Mouse (Mus musculus) mouse embryonic stem cell (cell line): ENCODE measurements around the gene Phlda3.

Experiments used
- in situ Hi-C, 2 experiments: fragments of 300-500 bp; cut with MboI; formaldehyde crosslinking; loops; 1 replicate in 1 of 2; 3 replicates in 1 of 2; pipeline ENCODE4 v1.14.3; 2019 to 2020; ENCODE audit warnings: low sequenced_read_pairs in 2 of 2, low pct_unique_long_range_greater_than_20kb in 1 of 2, mixed read lengths in 1 of 2; ENCODE audit not compliant: unreplicated experiment in 1 of 2

Gene Phlda3

GRCm38 (mm10) chr1:135752737-135753348, 13.1 kb upstream of the Phlda3 start:
- in situ Hi-C loops = loop anchor here in 1 of 2 experiments (5.0 kb wide), 2 partner anchors 34 to 36 kb away; no protein-coding TSS in a partner anchor

DNA sequence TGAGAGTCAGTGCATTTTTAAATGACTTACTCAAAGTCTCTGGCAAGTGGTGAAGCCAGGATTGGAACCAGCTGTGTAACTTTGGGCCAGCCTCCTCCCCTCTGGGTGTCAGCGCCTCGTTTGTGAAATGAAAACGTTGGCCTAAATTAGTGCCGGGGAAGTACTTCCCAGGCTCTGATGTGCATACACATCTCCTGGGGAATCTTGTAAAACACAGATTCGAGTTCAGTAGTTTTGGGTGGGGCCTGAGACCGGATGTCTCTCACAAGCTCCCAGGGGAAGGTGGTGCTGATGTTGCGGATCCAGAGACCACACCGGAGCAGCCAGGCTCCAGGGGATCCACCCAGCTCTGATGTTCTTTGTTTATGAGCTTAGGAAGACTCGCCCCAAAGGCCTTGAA, 10.6 kb upstream of the Phlda3 start:
- in situ Hi-C loops = no loop called here

- in situ Hi-C loops = no loop called here
Measured at GRCm38 (mm10) chr1:135755913-135756312, 10.0 kb upstream of the Phlda3 start.

DNA sequence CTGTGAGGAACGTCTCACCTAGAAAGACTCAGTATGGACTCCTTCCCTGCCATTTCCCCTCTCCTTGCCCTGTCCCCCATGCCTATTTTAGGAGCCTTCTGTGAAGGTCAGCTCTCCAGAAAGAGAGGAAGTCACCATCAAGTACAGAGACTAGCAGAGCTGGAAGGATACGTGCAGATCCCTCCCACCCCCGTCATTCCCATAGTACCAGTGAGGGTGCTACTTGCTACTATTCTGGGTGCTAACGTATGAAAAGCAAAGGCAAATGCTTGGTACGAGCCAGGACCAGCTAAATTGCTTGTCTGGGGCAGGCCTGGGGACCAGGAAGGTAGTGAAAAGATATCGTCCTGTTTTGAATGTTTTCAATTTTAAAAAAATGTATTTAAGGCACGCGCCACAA, 8.6 kb upstream of the Phlda3 start:
- in situ Hi-C loops = no loop called here

DNA sequence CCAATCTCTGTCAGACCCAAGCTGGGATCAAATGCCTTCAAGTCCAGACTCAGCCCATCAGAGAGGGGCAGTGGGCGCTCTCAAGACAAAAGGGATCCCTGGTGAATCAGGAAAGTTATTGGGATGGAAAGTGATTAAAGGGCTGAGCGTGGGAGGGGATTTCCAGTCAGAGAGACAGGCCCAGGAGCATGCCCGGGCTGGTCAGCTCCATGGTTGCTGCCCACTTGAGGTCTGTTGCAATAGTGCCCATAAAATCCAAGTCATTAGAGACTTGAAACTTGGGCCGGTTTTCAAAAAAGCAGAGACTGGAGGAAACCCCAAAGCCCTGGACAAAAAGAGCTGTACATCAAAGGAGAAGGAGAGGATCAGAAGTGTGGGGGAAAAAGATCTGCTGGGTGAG, 6.2 kb upstream of the Phlda3 start:
- in situ Hi-C loops = no loop called here

DNA sequence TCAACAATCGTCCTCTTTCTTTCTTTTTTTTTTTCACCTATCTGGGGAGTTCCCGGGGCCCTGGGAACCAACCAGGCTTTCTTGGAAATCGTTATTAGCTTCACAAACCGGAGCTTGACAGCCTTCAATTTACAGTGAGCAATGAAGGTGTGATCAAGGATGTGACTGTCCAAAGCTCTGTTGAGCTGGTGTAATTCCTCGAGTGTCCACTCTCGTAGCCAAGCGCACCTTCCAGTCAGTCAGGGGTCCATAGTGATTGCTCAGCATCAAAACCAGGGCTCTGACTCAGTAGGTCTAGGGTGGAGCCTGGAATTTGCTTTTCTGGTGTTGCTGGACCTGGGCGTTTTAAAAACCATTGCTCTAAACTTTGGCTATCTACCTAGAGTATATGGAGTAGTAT, 5.7 kb upstream of the Phlda3 start:
- in situ Hi-C loops = no loop called here

DNA sequence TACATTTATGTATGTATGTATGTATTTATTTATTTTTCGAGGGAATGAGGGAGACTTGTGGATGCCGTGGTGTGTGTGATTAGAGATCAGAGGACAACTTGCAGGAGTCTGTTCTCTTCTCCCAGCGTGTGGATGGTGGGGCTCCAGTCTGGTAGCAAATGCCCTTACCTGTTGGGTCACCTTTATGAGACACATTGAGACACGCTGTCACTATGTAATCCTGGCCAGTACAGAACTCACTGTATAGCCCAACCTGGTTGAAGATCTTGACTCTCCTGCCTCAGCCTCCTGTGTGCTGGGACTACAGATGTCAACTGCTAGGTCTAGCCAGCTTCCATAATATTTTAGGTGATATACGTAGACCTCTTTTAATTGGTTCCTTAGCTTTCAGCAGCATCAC, 4.2 kb upstream of the Phlda3 start:
- in situ Hi-C loops = no loop called here

DNA sequence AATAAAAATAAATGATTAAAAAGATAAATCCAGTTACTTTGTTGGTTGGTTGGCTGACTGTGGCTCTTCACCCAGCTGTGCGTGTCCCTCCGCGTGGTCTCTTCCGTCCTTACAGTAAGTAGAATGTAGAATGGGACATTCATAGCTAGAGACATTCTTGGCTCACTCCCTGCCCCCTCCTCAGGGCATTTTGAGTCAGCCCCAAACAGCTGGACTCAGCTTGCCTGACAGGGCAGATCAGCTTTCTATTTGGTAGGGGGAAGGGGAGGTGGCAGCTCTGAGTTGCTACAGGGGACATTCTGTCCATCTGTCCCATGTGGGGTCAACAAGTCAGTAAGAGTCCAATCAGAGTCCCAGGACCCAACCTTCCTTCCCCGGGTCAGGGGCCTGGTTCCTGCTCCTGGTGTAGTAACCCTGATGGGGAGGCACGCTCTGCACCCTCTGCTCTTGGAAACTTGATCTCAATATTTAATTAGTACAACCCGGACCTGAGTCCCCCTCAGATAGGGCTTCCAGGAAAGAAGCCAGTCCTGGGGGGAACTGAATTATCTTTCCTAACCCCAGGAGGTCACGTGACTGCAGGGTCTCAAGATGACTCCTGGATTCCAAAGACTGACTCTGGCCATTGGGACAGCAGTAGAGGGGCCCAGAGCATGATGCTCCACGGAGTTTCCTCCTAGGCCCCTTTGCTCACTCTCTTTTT, 2.3 kb upstream of the Phlda3 start:
- in situ Hi-C loops = no loop called here

DNA sequence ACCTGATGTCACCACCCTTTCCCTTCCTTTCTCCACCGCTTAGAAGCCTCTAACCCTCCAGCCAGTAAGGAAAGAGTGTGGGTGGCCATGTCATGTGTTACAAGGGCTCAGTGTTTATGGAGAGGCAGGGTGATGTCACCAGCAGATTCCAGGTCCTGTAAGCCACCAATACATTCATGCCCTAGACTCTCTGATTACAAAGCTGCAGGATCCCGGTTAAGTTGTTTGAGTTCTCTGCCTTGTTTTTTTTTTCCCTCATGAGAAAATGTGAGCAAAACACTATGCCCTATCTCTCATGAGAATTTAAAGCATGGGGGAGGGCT, 1.8 kb upstream of the Phlda3 start:
- in situ Hi-C loops = no loop called here

- in situ Hi-C loops = no loop called here
Measured at GRCm38 (mm10) chr1:135766592-135767306, 830 bp downstream of the Phlda3 start.

DNA sequence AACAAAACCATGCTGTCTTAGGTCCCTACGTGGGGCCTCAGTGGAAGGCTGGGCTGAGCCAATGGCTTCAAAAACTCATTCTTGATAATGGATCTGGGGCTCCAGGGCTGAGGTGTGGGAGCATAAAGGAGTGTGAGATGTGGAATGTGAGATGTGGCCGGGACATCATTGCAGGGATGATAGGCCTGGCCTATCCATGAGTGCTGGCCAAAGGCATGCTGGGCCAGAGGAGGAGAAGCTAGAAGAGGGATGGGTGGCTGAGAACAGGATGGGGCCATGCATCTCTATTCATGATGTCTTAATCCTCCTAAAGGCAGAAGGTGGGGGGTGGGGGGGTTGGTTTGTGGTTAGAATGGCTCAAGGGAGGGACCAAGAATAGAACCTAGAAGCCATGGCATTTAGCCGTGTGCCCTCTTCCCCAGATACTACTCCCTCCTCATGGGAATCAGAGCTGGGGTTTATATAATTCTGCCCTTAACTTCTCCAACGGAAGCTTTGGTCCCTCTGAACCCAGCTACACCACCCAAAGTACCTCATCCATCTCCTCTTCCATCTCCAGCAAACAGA, 1.5 kb downstream of the Phlda3 start:
- in situ Hi-C loops = no loop called here

GRCm38 (mm10) chr1:135768400-135768799, 2.5 kb downstream of the Phlda3 start:
- in situ Hi-C loops = no loop called here

DNA sequence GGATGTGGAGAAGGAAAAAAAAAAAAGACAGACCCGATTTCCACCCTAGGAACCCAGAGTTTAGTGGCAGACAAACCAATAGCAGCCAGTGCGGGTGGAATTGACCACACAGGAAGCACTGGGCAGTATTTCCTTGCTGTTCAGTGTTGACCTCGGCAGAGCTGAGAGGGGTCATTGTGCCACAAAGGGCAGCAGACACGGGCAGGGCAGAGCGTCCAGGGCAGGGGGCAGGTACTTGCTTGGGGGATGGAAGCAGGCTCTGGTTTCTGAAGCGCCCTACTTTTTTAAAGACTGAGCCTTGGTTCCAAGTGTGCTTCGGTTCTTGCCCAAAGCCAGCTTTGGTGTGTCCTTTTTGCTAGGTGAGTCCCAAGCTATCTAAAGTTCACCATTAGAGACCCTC, 4.3 kb downstream of the Phlda3 start:
- in situ Hi-C loops = no loop called here

DNA sequence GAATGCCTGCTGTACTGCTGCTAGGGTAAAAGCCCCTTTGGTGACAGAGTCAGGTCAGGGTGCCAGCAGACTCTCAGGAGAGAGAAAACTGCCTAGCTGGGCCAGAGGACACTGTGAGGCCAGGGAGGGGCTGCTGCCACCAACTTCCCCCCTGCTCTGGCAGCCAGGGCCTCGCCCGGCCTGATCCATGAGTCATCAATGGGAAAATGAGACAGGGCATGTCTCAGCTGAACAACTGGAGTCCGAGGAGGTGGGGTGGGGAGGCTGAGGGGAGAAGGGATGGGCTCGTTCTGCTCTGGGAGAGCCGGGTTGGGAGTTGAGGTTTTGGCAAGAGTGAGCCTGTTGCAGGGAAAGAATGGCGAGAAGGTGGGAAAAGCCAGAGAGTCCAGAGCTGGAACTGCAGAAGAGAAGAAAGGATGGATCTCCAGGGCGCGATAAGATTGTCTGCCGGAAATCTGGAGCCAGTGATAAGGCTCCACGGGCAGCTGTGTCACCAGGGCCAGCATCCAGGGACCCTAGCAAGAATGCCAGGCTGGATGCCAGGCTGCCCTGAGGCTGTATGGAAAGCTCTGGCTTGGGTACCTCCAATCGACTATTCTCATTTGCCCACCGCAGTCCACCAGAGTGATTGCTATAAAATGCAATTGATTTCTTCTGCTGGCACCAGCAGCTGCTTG, 5.1 kb downstream of the Phlda3 start:
- in situ Hi-C loops = no loop called here

- in situ Hi-C loops = no loop called here
Measured at GRCm38 (mm10) chr1:135771573-135771970, 5.7 kb downstream of the Phlda3 start.

GRCm38 (mm10) chr1:135776596-135776995, 10.7 kb downstream of the Phlda3 start:
- in situ Hi-C loops = no loop called here

GRCm38 (mm10) chr1:135777046-135777445, 11.1 kb downstream of the Phlda3 start:
- in situ Hi-C loops = no loop called here

- in situ Hi-C loops = no loop called here
Measured at GRCm38 (mm10) chr1:135778780-135779535, 13.0 kb downstream of the Phlda3 start, which contains the start of gene Tnni1. Gene Tnni1, plus strand, starts transcription at chr1:135779434.
